Mouse (Mus musculus): ENCODE results near the gene Metap1d. TPM values are rescaled to one million over a fixed set of nuclear protein-coding genes. Genes with fewer than 3 reads are reported as not detected.

Gene Metap1d
- polyA plus RNA-seq, 1 experiment = 3.5 TPM

- Histone ChIP-seq H3K9me3 (no peaks in the 10 kb centered on the region), H3K4me1 (peaks cover 12% of the 10 kb centered on the region), H3K27me3 (replicated peaks) (peaks cover 19% of the 10 kb centered on the region), H3K4me3 (replicated peaks) (no peak overlapping the region), H3K36me3 (replicated peaks; ENCODE audit: low read length) (no peaks in the 10 kb centered on the region)
- no peak for TF ChIP-seq GATA1 (IDR thresholded peaks at IDR 0.05; ENCODE audit: borderline replicate concordance, low read length)
- no peak for TF ChIP-seq FLI1 (IDR thresholded peaks at IDR 0.05; ENCODE audit: low read length)
Measured at GRCm38 (mm10) chr2:71466861-71467450, 13.9 kb downstream of the Metap1d start.

- Histone ChIP-seq H3K4me1 (peaks cover 7% of the 10 kb centered on the region), H3K27me3 (replicated peaks) (peaks cover 21% of the 10 kb centered on the region), H3K9me3 (no peaks in the 10 kb centered on the region), H3K36me3 (replicated peaks; ENCODE audit: low read length) (no peaks in the 10 kb centered on the region), H3K4me3 (replicated peaks) (no peak overlapping the region)
- no peak for TF ChIP-seq FLI1 (IDR thresholded peaks at IDR 0.05; ENCODE audit: low read length)
- TF ChIP-seq GATA1 (IDR thresholded peaks at IDR 0.05; ENCODE audit: borderline replicate concordance, low read length) = no peak
Measured at GRCm38 (mm10) chr2:71471094-71471493, 18.0 kb downstream of the Metap1d start.

- peaks cover 6% of the 10 kb centered on the region for H3K9me3 ChIP-seq
- H3K27me3 ChIP-seq (replicated peaks) = peaks cover 15% of the 10 kb centered on the region
- peaks cover 11% of the 10 kb centered on the region; the same call in 1 of the 2 replicates for H3K4me1 ChIP-seq
- no peaks in the 10 kb centered on the region for H3K36me3 ChIP-seq (replicated peaks; ENCODE audit: low read length)
- no peak overlapping the region for H3K4me3 ChIP-seq (replicated peaks)
- TF ChIP-seq GATA1 (IDR thresholded peaks at IDR 0.05; ENCODE audit: borderline replicate concordance, low read length) (no peak), FLI1 (IDR thresholded peaks at IDR 0.05; ENCODE audit: low read length) (no peak)
Measured at GRCm38 (mm10) chr2:71473830-71474229, 20.8 kb downstream of the Metap1d start.

- Histone ChIP-seq H3K9me3 (peaks cover 6% of the 10 kb centered on the region), H3K4me3 (replicated peaks) (no peak overlapping the region), H3K36me3 (replicated peaks; ENCODE audit: low read length) (no peaks in the 10 kb centered on the region), H3K27me3 (replicated peaks) (peaks cover 15% of the 10 kb centered on the region), H3K4me1 (peaks cover 11% of the 10 kb centered on the region; the same call in 1 of the 2 replicates)
- TF ChIP-seq GATA1 (IDR thresholded peaks at IDR 0.05; ENCODE audit: borderline replicate concordance, low read length) (no peak), FLI1 (IDR thresholded peaks at IDR 0.05; ENCODE audit: low read length) (no peak)
Measured at GRCm38 (mm10) chr2:71474345-71474744, 21.3 kb downstream of the Metap1d start.

GRCm38 (mm10) chr2:71475311-71475710, 22.2 kb downstream of the Metap1d start:
- Histone ChIP-seq H3K4me3 (replicated peaks) (no peak overlapping the region), H3K9me3 (peaks cover 6% of the 10 kb centered on the region), H3K27me3 (replicated peaks) (peaks cover 8% of the 10 kb centered on the region), H3K36me3 (replicated peaks; ENCODE audit: low read length) (no peaks in the 10 kb centered on the region), H3K4me1 (peaks cover 11% of the 10 kb centered on the region; the same call in 1 of the 2 replicates)
- no peak for TF ChIP-seq GATA1 (IDR thresholded peaks at IDR 0.05; ENCODE audit: borderline replicate concordance, low read length)
- TF ChIP-seq FLI1 (IDR thresholded peaks at IDR 0.05; ENCODE audit: low read length) = no peak

- no peak overlapping the region for H3K4me3 ChIP-seq (replicated peaks)
- no peaks in the 10 kb centered on the region for H3K36me3 ChIP-seq (replicated peaks; ENCODE audit: low read length)
- peaks cover 11% of the 10 kb centered on the region; the same call in 1 of the 2 replicates for H3K4me1 ChIP-seq
- no peak for TF ChIP-seq FLI1 (IDR thresholded peaks at IDR 0.05; ENCODE audit: low read length)
- peaks cover 6% of the 10 kb centered on the region for H3K9me3 ChIP-seq
- H3K27me3 ChIP-seq (replicated peaks) = peaks cover 6% of the 10 kb centered on the region
Measured at GRCm38 (mm10) chr2:71475760-71476159, 22.7 kb downstream of the Metap1d start.

GRCm38 (mm10) chr2:71477787-71478186, 24.7 kb downstream of the Metap1d start:
- no peak for TF ChIP-seq FLI1 (IDR thresholded peaks at IDR 0.05; ENCODE audit: low read length)
- TF ChIP-seq GATA1 (IDR thresholded peaks at IDR 0.05; ENCODE audit: borderline replicate concordance, low read length) = no peak
- peaks cover 4% of the 10 kb centered on the region for H3K27me3 ChIP-seq (replicated peaks)
- no peaks in the 10 kb centered on the region for H3K36me3 ChIP-seq (replicated peaks; ENCODE audit: low read length)
- peaks cover 11% of the 10 kb centered on the region; the same call in 1 of the 2 replicates for H3K4me1 ChIP-seq
- H3K4me3 ChIP-seq (replicated peaks) = no peak overlapping the region
- H3K9me3 ChIP-seq = peaks cover 15% of the 10 kb centered on the region

GRCm38 (mm10) chr2:71479917-71480316, 26.8 kb downstream of the Metap1d start:
- no peak for TF ChIP-seq GATA1 (IDR thresholded peaks at IDR 0.05; ENCODE audit: borderline replicate concordance, low read length)
- Histone ChIP-seq H3K36me3 (replicated peaks; ENCODE audit: low read length) (no peaks in the 10 kb centered on the region), H3K4me1 (peaks cover 5% of the 10 kb centered on the region; the same call in 1 of the 2 replicates), H3K9me3 (peaks cover 15% of the 10 kb centered on the region), H3K27me3 (replicated peaks) (peaks cover 4% of the 10 kb centered on the region), H3K4me3 (replicated peaks) (no peak overlapping the region)

GRCm38 (mm10) chr2:71481825-71482224, 28.7 kb downstream of the Metap1d start:
- H3K4me1 ChIP-seq = peaks cover 5% of the 10 kb centered on the region; the same call in 1 of the 2 replicates
- TF ChIP-seq GATA1 (IDR thresholded peaks at IDR 0.05; ENCODE audit: borderline replicate concordance, low read length) (no peak), FLI1 (IDR thresholded peaks at IDR 0.05; ENCODE audit: low read length) (no peak)
- H3K9me3 ChIP-seq = peaks cover 15% of the 10 kb centered on the region
- H3K36me3 ChIP-seq (replicated peaks; ENCODE audit: low read length) = no peaks in the 10 kb centered on the region
- no peaks in the 10 kb centered on the region for H3K27me3 ChIP-seq (replicated peaks)
- no peak overlapping the region for H3K4me3 ChIP-seq (replicated peaks)

- Histone ChIP-seq H3K27me3 (replicated peaks) (no peaks in the 10 kb centered on the region), H3K36me3 (replicated peaks; ENCODE audit: low read length) (no peaks in the 10 kb centered on the region), H3K9me3 (peaks cover 10% of the 10 kb centered on the region; the same call in 1 of the 2 replicates), H3K4me1 (peaks cover 4% of the 10 kb centered on the region; the same call in 1 of the 2 replicates), H3K4me3 (replicated peaks) (no peak overlapping the region)
- TF ChIP-seq GATA1 (IDR thresholded peaks at IDR 0.05; ENCODE audit: borderline replicate concordance, low read length) (no peak), FLI1 (IDR thresholded peaks at IDR 0.05; ENCODE audit: low read length) (no peak)
Measured at GRCm38 (mm10) chr2:71483046-71483716, 30.1 kb downstream of the Metap1d start.
